Mouse (Mus musculus) C2C12 (cell line): ENCODE data around the gene Krt18. TPM values are rescaled to one million over a fixed set of nuclear protein-coding genes. Genes with fewer than 3 reads are reported as not detected.
"Not testable (repeated sequence)": the region's sequence is repeated elsewhere in the genome, so short reads cannot be mapped to it uniquely, and the experiment has no call there.

Experiments used
- H3K27me3 ChIP-seq: one replicate; pipeline ENCODE4 v1.6.1; 2011; ENCODE audit not compliant: control insufficient read depth, insufficient read depth, insufficient read length
- H3K36me3 ChIP-seq: one replicate; pipeline ENCODE4 v1.6.1; 2011; ENCODE audit not compliant: control insufficient read depth, insufficient read depth
- H3K4me3 ChIP-seq: one replicate; pipeline ENCODE4 v1.5.1; 2011; ENCODE audit warnings: mild to moderate bottlenecking, control low read depth; ENCODE audit not compliant: poor library complexity, insufficient read depth, severe bottlenecking
- H3K79me2 ChIP-seq: one replicate; pipeline ENCODE4 v1.6.1; 2011; ENCODE audit not compliant: control insufficient read depth, insufficient read depth
- H3K79me3 ChIP-seq: one replicate; pipeline ENCODE4 v1.6.1; 2011; ENCODE audit warnings: low read depth, control low read depth
- H3ac ChIP-seq: one replicate; pipeline ENCODE3; 2011; ENCODE audit warnings: low read depth; ENCODE audit not compliant: control insufficient read depth, insufficient read length
- CEBPB ChIP-seq: IDR thresholded peaks from one replicate; pipeline ENCODE4 v1.6.1; 2011; ENCODE audit warnings: low read depth, mild to moderate bottlenecking, control low read depth, moderate library complexity
- CTCF ChIP-seq: IDR thresholded peaks from one replicate; pipeline ENCODE4 v1.5.1; 2011; ENCODE audit not compliant: control insufficient read depth, insufficient read depth, insufficient read length
- FOSL1 ChIP-seq: IDR thresholded peaks from one replicate; pipeline ENCODE4 v1.8.0; 2011; ENCODE audit warnings: mild to moderate bottlenecking, low read length; ENCODE audit not compliant: poor library complexity, insufficient read depth, severe bottlenecking
- MAX ChIP-seq: IDR thresholded peaks from one replicate; pipeline ENCODE4 v1.6.1; 2011; ENCODE audit warnings: mild to moderate bottlenecking, control low read depth
- MYOD1 ChIP-seq: IDR thresholded peaks from one replicate; pipeline ENCODE4 v1.6.1; 2011; ENCODE audit warnings: low read depth; ENCODE audit not compliant: control insufficient read depth, insufficient read length
- MYOG ChIP-seq: IDR thresholded peaks from one replicate; pipeline ENCODE4 v1.6.1; 2011; ENCODE audit not compliant: control insufficient read depth, insufficient read length; ENCODE audit errors: extremely low read depth
- USF1 ChIP-seq: IDR thresholded peaks from one replicate; pipeline ENCODE4 v1.6.1; 2011; ENCODE audit warnings: low read depth, mild to moderate bottlenecking, control low read depth, moderate library complexity
- polyA plus RNA-seq: library from polyadenylated mRNA; unstranded; fragments of >200 nt; fragmentation: generic; extraction: Trizol; gene quantifications from one replicate; pipeline ENCODE4 v1.2.1, GENCODE M21; 2012; ENCODE audit warnings: missing spikeins

The Krt18 gene
- polyA plus RNA-seq, 1 experiment = 0.04 TPM

DNA sequence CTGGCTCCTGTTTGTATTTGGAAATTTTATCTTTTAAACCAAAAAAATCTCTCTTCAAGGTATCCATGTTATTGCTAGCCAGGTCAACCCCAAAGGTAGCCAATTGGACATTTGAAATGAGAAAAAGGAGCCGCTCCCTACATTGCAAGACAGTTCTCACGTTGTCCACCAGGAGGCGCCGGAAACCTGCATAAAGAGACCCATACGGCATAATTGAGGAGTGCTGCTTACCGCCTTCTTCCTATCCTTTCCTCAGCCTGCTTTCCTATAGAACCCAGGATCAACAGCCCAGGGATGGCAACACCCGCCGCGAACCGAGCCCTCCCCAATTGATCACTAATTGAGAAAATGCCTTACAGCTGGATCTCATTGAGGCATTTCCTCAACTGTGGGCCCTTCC lies 39.9 kb upstream of the Krt18 start:
- Histone ChIP-seq H3K79me2 (no peaks in the 10 kb centered on the region), H3ac (no peak overlapping the region), H3K4me3 (no peak overlapping the region), H3K27me3 (no peaks in the 10 kb centered on the region), H3K36me3 (no peaks in the 10 kb centered on the region), H3K79me3 (no peaks in the 10 kb centered on the region)
- TF ChIP-seq CTCF = peak; percentile 91
- no peak for TF ChIP-seq MYOG

DNA sequence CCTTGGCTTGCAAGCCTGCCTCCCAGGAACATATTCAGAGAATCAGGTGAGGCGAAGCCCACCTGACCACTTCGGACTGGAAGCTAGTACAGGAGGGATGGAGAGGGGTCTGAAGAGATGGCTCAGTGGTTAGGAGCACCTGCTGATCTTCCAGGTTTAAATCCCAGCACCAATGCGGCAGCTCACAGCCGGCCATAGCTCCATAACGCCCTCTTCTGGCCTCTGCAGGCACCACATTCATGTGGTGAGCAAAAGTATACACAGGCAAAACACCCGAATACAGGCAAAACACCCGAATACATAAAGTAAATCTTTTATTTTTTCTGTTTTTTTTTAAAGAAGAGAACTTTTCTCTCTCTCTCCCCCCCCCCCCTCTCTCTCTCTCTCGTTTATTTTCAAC lies 39.3 kb upstream of the Krt18 start:
- no peak overlapping the region for H3ac ChIP-seq
- H3K79me2 ChIP-seq = no peaks in the 10 kb centered on the region
- TF ChIP-seq FOSL1 (no peak), CEBPB (no peak), USF1 (no peak), MAX (no peak), MYOG (no peak), CTCF (no peak), MYOD1 (no peak)
- no peaks in the 10 kb centered on the region for H3K79me3 ChIP-seq
- no peaks in the 10 kb centered on the region for H3K27me3 ChIP-seq
- H3K4me3 ChIP-seq = no peak overlapping the region
- no peaks in the 10 kb centered on the region for H3K36me3 ChIP-seq

DNA sequence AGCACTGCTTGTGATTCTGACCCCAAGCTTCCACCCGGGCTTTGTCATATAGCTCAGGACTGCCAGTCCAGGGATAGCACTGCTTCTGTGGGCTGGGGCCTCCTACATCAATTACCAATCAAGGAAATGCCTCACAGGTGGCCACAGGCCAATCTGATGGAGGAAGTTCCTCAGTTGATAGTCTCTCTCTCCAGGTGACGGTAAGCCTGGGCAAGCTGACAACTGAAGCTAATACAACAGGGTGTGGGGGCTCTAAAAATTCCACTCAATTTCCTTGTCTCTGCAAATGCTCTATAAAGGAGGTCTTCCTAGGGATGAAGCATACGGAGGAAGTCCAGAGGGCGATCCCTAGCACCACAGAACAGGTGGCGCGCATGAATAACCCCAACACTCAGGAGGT lies 37.0 kb upstream of the Krt18 start:
- Histone ChIP-seq H3K27me3 (no peaks in the 10 kb centered on the region), H3ac (no peak overlapping the region), H3K79me2 (no peaks in the 10 kb centered on the region), H3K79me3 (no peaks in the 10 kb centered on the region), H3K36me3 (no peaks in the 10 kb centered on the region), H3K4me3 (no peak overlapping the region)
- TF ChIP-seq MYOG (no peak), MAX (no peak), CEBPB (no peak), CTCF (no peak), MYOD1 (no peak), USF1 (no peak), FOSL1 (no peak)

DNA sequence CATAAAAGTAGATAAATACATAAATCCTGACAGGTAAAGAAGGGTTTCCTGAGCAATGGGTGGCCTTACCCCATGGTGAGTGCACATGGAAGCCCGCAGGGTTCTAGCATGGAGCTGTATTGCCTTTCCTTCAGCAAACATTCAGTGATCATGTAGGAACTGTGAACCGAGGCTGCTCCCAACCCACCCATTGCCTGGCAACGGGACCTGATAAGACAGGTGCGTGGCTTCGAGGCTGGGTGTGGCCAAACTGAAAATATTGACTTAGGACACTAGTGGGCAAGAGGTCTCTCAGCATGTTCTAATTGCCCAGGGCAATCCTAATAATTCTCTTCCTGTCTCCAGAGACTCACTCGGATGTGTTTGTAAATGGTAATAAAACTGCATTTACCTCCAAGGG lies 33.6 kb upstream of the Krt18 start:
- no peak for TF ChIP-seq CEBPB
- TF ChIP-seq MAX = no peak
- no peak for TF ChIP-seq CTCF
- no peak overlapping the region for H3ac ChIP-seq
- no peak overlapping the region for H3K4me3 ChIP-seq
- H3K27me3 ChIP-seq = no peaks in the 10 kb centered on the region
- H3K79me3 ChIP-seq = no peaks in the 10 kb centered on the region
- no peaks in the 10 kb centered on the region for H3K79me2 ChIP-seq
- H3K36me3 ChIP-seq = no peaks in the 10 kb centered on the region

DNA sequence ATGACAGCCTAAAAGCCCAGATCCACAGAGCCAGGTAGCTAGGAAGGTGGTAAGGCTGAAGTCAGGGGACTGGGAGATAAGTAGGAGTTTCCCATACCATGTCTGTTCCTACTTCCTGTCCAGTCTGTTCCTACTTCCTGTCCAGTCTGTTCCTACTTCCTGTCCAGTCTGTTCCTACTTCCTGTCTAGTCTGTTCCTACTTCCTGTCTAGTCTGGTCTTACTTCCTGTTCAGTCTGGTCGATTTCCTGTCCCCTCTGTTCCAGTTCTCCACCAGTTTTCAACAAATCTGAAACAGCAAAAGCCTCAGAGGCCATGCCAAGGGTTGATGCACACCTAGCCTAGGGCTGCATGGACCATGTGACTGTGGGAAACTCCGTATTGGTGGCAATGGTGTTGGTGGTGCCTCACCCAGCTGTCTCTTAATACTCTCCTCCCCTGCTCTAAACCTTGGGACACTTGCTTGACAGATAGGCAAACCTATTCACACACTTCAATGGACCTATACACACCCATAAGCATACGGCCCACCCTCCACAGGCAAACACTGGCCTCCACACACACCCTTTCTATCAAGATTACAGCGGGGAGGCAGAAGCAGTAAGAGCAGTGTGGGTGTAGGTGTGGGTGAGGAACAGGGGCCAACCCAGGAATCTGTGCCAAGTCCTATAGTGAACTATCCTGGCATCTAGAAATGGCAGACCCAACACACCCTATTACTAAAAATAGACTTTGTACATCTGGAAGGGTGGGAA lies 32.3 kb upstream of the Krt18 start:
- H3K27me3 ChIP-seq = no peaks in the 10 kb centered on the region
- no peak overlapping the region for H3K4me3 ChIP-seq
- H3K79me2 ChIP-seq = no peaks in the 10 kb centered on the region
- H3ac ChIP-seq = no peak overlapping the region
- H3K79me3 ChIP-seq = no peaks in the 10 kb centered on the region
- TF ChIP-seq CEBPB = no peak
- TF ChIP-seq MYOD1 = no peak
- no peak for TF ChIP-seq MAX
- TF ChIP-seq MYOG = no peak
- TF ChIP-seq CTCF = no peak
- TF ChIP-seq FOSL1 = no peak
- TF ChIP-seq USF1 = no peak
- H3K36me3 ChIP-seq = no peaks in the 10 kb centered on the region

DNA sequence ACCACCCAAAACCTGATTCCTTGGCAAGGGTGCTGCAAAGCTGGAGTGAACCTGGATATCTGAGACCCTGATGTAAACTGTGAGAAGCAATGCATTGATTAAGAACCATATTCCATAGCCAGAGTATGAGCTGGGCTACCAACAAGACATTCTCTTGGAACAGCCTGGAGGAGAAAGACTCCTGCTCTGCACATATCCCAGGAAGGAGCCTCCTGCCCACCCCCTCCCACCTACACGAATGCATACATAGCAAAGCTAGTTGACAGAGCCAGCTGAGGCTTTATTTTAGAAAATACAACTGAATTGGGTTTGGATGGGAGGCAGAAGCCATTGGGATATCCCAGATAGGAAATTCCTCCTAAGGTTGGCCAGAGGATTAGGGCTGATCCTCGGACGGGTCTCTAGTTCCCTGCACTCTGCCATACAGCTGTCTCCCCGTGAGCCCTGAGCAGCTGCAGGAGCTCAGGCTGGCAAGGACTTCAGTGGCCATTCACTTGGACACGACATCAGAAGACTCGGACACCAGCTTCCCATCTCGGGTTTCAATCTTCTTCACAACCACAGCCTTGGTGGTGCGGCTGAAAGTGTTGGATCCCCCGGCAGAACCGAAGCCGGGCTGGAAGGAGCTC lies 31.4 kb upstream of the Krt18 start:
- H3K4me3 ChIP-seq, H3K27me3 ChIP-seq, H3ac ChIP-seq, H3K79me2 ChIP-seq, H3K36me3 ChIP-seq, H3K79me3 ChIP-seq: not testable (repeated sequence)

DNA sequence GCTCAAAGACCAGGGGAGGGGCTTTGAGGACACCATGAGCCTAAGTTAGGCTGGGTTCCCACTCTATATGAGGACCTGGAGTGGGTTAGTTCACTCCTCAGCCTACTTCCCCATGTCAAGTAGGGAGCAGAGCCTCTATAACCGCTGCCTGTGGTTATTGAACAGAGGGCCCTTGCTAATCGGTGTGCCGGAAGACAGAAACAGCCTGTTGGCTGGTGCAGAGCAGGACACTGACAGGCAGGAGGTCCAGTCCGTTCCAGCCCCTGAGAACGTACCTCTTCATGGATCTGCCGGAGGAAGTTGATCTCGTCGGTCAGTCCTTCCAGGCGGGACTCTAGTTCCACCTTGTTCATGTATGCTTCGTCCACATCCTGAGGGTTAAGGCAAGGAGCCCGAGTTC lies 28.8 kb upstream of the Krt18 start:
- H3K79me3 ChIP-seq = no peaks in the 10 kb centered on the region
- H3K27me3 ChIP-seq = no peaks in the 10 kb centered on the region
- no peaks in the 10 kb centered on the region for H3K79me2 ChIP-seq
- no peak for TF ChIP-seq MAX
- no peak for TF ChIP-seq FOSL1
- TF ChIP-seq MYOD1 = no peak
- TF ChIP-seq MYOG = no peak
- no peak for TF ChIP-seq USF1
- no peak for TF ChIP-seq CEBPB
- TF ChIP-seq CTCF = no peak
- no peak overlapping the region for H3ac ChIP-seq
- no peak overlapping the region for H3K4me3 ChIP-seq
- no peaks in the 10 kb centered on the region for H3K36me3 ChIP-seq
